Mouse (Mus musculus): ENCODE measurements around the gene Ankmy2. TPM values are rescaled to one million over a fixed set of nuclear protein-coding genes. Genes with fewer than 3 reads are reported as not detected.

Ankmy2 gene
- polyA plus RNA-seq, 1 experiment = 16.6 TPM

GRCm38 (mm10) chr12:36140401-36140800 lies 16.5 kb upstream of the Ankmy2 start:
- no peak overlapping the region for H3K27ac ChIP-seq (replicated peaks; ENCODE audit: low read depth, low read length)
- H3K4me3 ChIP-seq (ENCODE audit: insufficient read depth, low read depth, low read length) = no peak overlapping the region
- H3K4me1 ChIP-seq (ENCODE audit: control insufficient read depth, insufficient read depth, insufficient read length, low read length) = no peaks in the 10 kb centered on the region

GRCm38 (mm10) chr12:36146230-36147011 lies 10.5 kb upstream of the Ankmy2 start:
- H3K4me1 ChIP-seq (ENCODE audit: control insufficient read depth, insufficient read depth, insufficient read length, low read length) = no peaks in the 10 kb centered on the region
- H3K4me3 ChIP-seq (ENCODE audit: insufficient read depth, low read depth, low read length) = no peak overlapping the region
- no peak overlapping the region for H3K27ac ChIP-seq (replicated peaks; ENCODE audit: low read depth, low read length)

DNA sequence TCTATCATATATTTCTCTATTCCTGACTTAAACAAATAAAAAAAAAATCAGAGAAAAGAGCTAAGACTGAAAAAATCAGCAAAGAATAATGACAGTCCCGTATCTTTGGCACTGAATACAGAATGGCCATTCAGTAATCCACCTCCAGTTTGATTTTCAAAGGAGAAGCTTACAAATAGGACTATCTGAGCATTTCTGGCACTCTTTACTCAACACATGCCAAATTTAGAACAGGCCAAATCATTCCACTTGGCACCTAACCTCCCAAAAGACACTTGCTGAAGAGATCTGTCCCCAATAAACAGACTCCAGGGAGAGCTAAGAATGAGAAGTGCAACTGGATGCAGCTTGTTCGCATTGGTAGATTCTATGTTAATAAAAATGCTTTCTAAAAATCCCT lies 6.6 kb upstream of the Ankmy2 start:
- Histone ChIP-seq H3K4me1 (ENCODE audit: control insufficient read depth, insufficient read depth, insufficient read length, low read length) (peaks cover under 1% of the 10 kb centered on the region; the same call in 1 of the 2 replicates), H3K4me3 (ENCODE audit: insufficient read depth, low read depth, low read length) (no peak overlapping the region), H3K27ac (replicated peaks; ENCODE audit: low read depth, low read length) (no peak overlapping the region)

DNA sequence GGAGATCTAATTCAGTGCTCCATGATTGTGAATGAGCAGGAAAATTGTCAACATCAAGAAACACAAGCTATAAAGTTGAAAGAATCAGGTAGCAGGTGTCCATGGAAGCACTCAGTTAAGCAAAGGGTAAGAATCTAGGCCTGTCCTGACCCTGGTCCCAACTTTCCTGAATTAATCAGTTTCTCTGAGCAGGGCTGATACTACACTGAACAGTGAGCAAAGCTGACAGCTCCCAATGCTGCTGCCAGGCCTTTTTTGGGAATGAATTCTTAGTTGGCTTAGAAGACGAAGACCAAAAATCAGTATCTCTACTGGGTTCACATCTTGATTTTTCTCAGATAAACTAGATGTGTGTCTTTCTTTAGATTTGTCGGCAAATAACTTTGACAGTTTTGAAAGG lies 6.2 kb upstream of the Ankmy2 start:
- Histone ChIP-seq H3K4me1 (ENCODE audit: control insufficient read depth, insufficient read depth, insufficient read length, low read length) (peaks cover 3% of the 10 kb centered on the region; the same call in 1 of the 2 replicates), H3K27ac (replicated peaks; ENCODE audit: low read depth, low read length) (no peak overlapping the region), H3K4me3 (ENCODE audit: insufficient read depth, low read depth, low read length) (no peak overlapping the region)

- Histone ChIP-seq H3K4me3 (ENCODE audit: insufficient read depth, low read depth, low read length) (peak overlapping the region; percentile 96), H3K27ac (replicated peaks; ENCODE audit: low read depth, low read length) (no peak overlapping the region), H3K4me1 (ENCODE audit: control insufficient read depth, insufficient read depth, insufficient read length, low read length) (peaks cover 5% of the 10 kb centered on the region; the same call in 1 of the 2 replicates)
Measured at GRCm38 (mm10) chr12:36155141-36155641, 1.7 kb upstream of the Ankmy2 start.

DNA sequence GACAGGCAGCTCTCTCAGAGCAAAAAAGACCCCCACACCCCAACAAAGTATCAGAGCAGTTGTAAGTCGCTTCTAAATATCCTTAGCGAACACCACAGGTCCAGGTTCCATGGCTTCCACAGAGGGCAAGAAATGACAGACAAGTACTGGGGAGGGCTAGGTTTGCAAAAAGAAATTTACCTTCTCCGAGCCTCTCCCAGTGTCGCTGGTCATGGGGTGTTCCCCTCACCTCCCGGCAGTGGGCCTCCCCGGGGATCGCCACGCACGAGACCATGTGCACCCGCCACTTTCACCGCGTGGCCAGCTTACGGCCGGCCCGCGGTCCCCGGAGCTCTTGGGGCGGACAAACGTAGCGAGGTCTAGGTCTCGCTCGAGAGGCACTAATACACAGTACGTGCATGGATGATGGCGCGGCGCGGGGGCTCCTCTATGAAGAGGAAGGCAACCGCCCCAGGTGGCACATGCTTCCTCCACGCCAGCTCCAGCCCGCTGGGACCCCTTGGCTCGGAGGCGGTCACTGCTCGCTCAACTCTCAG lies 745 bp upstream of the Ankmy2 start:
- H3K27ac ChIP-seq (replicated peaks; ENCODE audit: low read depth, low read length) = peak overlapping the region; percentile 54; the same call in 1 of the 2 replicates
- H3K4me1 ChIP-seq (ENCODE audit: control insufficient read depth, insufficient read depth, insufficient read length, low read length) = peaks cover 5% of the 10 kb centered on the region; the same call in 1 of the 2 replicates
- H3K4me3 ChIP-seq (ENCODE audit: insufficient read depth, low read depth, low read length) = peak overlapping the region; percentile 96

GRCm38 (mm10) chr12:36157304-36157637 lies 357 bp downstream of the Ankmy2 start:
- peak overlapping the region; percentile 86 for H3K4me3 ChIP-seq (ENCODE audit: insufficient read depth, low read depth, low read length)
- H3K27ac ChIP-seq (replicated peaks; ENCODE audit: low read depth, low read length) = peak overlapping the region; percentile 87
- H3K4me1 ChIP-seq (ENCODE audit: control insufficient read depth, insufficient read depth, insufficient read length, low read length) = peaks cover 5% of the 10 kb centered on the region; the same call in 1 of the 2 replicates

- Histone ChIP-seq H3K27ac (replicated peaks; ENCODE audit: low read depth, low read length) (peak within 1 kb of the TSS; percentile 87), H3K4me3 (ENCODE audit: insufficient read depth, low read depth, low read length) (peak within 1 kb of the TSS; percentile 86), H3K4me1 (ENCODE audit: control insufficient read depth, insufficient read depth, insufficient read length, low read length) (peaks cover 5% of the 10 kb centered on the region; the same call in 1 of the 2 replicates)
Measured at GRCm38 (mm10) chr12:36157638-36158308, 859 bp downstream of the Ankmy2 start, which contains the start of gene Bzw2. TSS of gene Bzw2 (minus strand) at chr12:36158080.

- Histone ChIP-seq H3K4me3 (ENCODE audit: insufficient read depth, low read depth, low read length) (no peak overlapping the region), H3K4me1 (ENCODE audit: control insufficient read depth, insufficient read depth, insufficient read length, low read length) (0 out of 2 replicates have a peak, but pooled peaks cover 5% of the 10 kb centered on the region), H3K27ac (replicated peaks; ENCODE audit: low read depth, low read length) (no peak overlapping the region)
Measured at GRCm38 (mm10) chr12:36164126-36164791, 7.3 kb downstream of the Ankmy2 start.

GRCm38 (mm10) chr12:36165299-36165698 lies 8.4 kb downstream of the Ankmy2 start:
- Histone ChIP-seq H3K27ac (replicated peaks; ENCODE audit: low read depth, low read length) (no peak overlapping the region), H3K4me3 (ENCODE audit: insufficient read depth, low read depth, low read length) (no peak overlapping the region), H3K4me1 (ENCODE audit: control insufficient read depth, insufficient read depth, insufficient read length, low read length) (0 out of 2 replicates have a peak, but pooled peaks cover 5% of the 10 kb centered on the region)

GRCm38 (mm10) chr12:36177227-36177626 lies 20.3 kb downstream of the Ankmy2 start:
- peaks cover 6% of the 10 kb centered on the region; the same call in 1 of the 2 replicates for H3K4me1 ChIP-seq (ENCODE audit: control insufficient read depth, insufficient read depth, insufficient read length, low read length)
- no peak overlapping the region for H3K27ac ChIP-seq (replicated peaks; ENCODE audit: low read depth, low read length)
- H3K4me3 ChIP-seq (ENCODE audit: insufficient read depth, low read depth, low read length) = no peak overlapping the region

- Histone ChIP-seq H3K27ac (replicated peaks; ENCODE audit: low read depth, low read length) (peak overlapping the region; percentile 69), H3K4me3 (ENCODE audit: insufficient read depth, low read depth, low read length) (no peak overlapping the region), H3K4me1 (ENCODE audit: control insufficient read depth, insufficient read depth, insufficient read length, low read length) (peaks cover 13% of the 10 kb centered on the region)
Measured at GRCm38 (mm10) chr12:36182570-36182969, 25.7 kb downstream of the Ankmy2 start.

- Histone ChIP-seq H3K4me1 (ENCODE audit: control insufficient read depth, insufficient read depth, insufficient read length, low read length) (peaks cover 6% of the 10 kb centered on the region), H3K4me3 (ENCODE audit: insufficient read depth, low read depth, low read length) (no peak overlapping the region), H3K27ac (replicated peaks; ENCODE audit: low read depth, low read length) (no peak overlapping the region)
Measured at GRCm38 (mm10) chr12:36187081-36187480, 30.2 kb downstream of the Ankmy2 start.

DNA sequence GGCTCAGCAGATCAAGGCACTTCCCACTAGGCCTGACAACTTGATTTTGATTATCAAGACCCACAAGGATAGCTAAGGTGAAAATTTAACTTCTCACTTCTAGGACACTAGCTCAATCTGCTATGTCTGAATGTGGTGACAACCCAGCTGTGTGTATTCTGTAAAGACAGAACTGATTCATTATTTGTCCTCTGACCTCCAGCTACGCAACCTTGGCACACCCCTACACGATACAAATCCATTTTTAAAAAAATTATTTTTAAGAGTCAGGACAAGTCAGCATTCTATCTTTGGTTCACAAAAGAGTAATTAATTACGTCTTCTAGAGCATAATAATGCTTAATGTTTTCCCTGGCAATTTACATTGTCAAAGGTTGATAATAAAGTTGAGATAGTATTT lies 32.7 kb downstream of the Ankmy2 start:
- no peak overlapping the region for H3K27ac ChIP-seq (replicated peaks; ENCODE audit: low read depth, low read length)
- H3K4me3 ChIP-seq (ENCODE audit: insufficient read depth, low read depth, low read length) = no peak overlapping the region
- H3K4me1 ChIP-seq (ENCODE audit: control insufficient read depth, insufficient read depth, insufficient read length, low read length) = peaks cover 4% of the 10 kb centered on the region

GRCm38 (mm10) chr12:36190343-36190742 lies 33.4 kb downstream of the Ankmy2 start:
- no peak overlapping the region for H3K4me3 ChIP-seq (ENCODE audit: insufficient read depth, low read depth, low read length)
- H3K4me1 ChIP-seq (ENCODE audit: control insufficient read depth, insufficient read depth, insufficient read length, low read length) = peaks cover 4% of the 10 kb centered on the region
- H3K27ac ChIP-seq (replicated peaks; ENCODE audit: low read depth, low read length) = no peak overlapping the region

Measured in brown adipose tissue, adult 24 weeks (tissue).